Mouse (Mus musculus): ENCODE measurements around the gene Parp16. TPM values are rescaled to one million over a fixed set of nuclear protein-coding genes. Genes with fewer than 3 reads are reported as not detected.
"Not testable (repeated sequence)": the region's sequence is repeated elsewhere in the genome, so short reads cannot be mapped to it uniquely, and the experiment has no call there.

Parp16 gene
- total RNA-seq, 2 experiments from 2014 or later, result 3.8 to 5.3 TPM

- no peak for DNase-seq
Measured at GRCm38 (mm10) chr9:65243249-65243648, 48.1 kb downstream of the Parp16 start.

DNA sequence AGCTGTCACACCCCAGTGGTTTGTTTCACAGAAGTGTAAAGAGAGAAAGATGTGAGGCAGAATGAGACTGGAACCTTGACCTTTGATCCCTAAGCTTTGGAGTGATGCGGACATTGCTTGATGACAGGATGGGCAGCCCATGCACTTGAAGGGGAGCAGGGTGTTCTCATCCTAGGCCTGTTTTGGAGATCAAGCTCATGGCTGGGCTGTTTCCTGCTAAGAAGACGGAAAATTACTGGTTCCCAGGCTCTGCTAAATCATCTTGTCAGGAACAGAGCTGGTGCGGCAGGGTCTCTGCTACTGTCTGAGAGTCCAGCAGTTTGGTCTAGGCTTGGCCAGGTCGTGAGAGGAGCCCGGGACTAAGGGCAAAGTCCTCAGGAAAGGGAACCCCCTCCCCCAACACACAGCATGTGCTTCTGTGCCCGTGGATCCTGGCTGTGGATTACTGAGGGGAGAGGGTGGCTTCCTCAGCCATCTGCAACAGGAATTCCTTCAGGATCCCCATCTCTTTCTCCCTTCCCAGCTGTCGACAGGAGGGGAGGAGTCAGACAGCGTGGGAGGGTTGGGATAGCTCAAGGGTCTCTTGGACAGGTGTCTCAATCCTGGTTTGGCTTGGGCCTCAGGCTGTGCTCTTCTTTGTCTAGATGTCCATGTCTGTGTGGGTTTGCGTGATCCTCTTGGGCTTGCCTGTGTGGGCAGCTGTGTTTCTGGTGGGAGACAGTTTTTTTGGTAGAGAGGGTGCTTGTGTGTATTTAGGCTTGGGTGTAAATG is 49.1 kb downstream of the Parp16 start:
- DNase-seq, result no peak

- peak; percentile 54 for DNase-seq
Measured at GRCm38 (mm10) chr9:65247502-65248376, 52.6 kb downstream of the Parp16 start.

GRCm38 (mm10) chr9:65248377-65248690 is 53.2 kb downstream of the Parp16 start:
- peak; percentile 33 for DNase-seq

DNA sequence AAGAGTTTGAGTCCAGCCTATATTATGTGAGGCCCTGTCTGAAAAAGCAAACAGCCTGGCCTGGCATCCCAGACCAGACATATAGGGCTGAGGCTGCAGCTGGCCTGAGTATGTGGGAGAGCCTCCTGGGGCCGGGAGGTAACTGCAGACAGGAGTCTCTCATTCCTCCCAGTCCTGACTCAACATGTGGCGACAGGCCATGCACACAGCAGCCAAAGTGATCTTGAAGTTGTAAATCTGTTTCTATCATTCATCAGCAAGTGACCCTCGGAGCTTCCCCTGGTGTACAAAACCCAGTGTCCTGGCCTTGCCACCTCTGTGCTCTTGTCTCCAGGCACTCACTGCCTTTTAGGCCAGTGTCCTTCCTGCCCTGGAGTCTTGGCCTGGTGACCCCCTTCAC is 56.9 kb downstream of the Parp16 start:
- peak; percentile 39 for DNase-seq

GRCm38 (mm10) chr9:65255906-65256600 is 60.9 kb downstream of the Parp16 start:
- peak; percentile 26 for DNase-seq

DNA sequence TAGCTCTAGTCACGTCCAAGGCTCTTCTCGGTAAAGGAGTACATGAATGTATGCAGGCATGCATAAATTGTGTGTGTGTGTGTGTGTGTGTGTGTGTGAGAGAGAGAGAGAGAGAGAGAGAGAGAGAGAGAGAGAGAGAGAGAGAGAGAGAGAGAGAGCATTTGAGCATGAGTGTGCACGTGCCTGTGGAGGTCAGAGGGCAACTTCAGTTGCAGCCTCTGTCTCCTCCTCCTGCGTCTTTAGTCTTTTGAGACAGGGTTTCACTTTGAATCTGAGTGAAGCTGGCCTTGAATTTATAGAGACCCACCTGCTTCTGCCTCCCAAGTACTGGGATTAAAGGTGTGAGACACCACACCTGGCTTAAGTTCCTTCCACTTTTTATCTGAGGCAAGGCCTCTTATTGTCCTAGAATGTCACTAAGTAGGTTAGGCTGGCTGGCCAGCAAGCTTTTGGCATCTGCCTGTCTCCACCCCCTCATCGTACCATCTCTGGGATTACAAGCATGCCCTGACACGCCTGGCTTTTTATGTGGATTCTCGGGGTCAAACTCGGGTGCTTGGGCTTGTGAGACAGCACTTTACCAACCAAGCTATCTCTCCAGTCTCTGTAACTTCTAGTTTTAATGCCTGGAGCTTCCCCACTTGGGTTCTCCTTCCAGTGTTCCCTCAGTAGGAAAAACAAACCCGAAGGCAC is 62.2 kb downstream of the Parp16 start:
- DNase-seq, result no peak

DNA sequence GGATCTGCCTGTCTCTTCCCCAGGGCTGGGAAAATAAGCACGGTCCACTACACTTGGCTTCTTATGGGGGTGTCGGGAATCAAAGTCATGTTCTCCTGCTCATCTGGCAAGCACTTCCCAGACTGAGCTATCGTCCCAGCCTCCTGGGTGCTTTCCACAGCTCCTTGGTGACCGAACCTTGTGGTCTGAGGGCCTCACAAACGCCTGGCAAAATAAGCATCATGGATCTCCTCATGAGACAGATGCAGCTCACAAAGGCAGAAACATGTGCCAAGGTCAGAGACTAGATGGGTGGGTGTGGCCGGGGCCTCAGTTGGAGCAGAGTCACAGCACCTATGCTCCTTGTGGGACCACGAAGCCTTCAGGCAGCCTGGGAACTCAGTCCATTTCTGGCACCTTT is 64.2 kb downstream of the Parp16 start:
- no peak for DNase-seq

DNA sequence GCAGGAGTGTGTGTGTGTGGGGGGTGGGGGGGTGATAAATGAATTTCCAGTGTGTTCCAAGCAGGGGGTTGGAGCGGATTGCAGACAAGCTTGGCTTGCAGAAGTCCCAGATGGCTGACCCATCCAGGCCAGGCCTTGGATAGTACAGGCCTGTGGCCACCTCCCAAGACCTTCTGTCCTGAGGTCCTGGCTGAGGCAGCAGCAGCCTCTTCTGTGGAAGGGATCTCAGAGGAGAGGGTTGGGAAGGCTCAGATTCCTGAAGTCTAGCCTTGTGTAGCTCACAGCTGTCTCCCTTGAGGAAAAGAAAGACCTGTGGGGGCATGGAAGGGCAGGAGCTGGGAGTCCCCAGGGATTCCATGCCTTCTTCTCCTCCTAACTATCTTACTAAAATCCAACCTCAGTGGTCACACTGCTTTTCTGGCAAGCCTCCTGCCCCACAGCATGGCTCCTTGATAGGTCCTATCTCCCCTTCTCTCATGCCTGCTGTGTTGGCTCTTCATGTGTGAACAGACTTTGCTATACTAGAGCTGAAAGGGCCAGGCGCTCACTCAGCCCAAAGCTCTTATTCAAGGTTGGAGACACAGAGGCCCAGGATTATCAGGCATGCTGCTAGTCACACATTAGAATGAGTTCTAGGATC is 66.6 kb downstream of the Parp16 start:
- DNase-seq, result peak; percentile 81

- no peak for DNase-seq
Measured at GRCm38 (mm10) chr9:65262641-65263120, 67.5 kb downstream of the Parp16 start.

DNA sequence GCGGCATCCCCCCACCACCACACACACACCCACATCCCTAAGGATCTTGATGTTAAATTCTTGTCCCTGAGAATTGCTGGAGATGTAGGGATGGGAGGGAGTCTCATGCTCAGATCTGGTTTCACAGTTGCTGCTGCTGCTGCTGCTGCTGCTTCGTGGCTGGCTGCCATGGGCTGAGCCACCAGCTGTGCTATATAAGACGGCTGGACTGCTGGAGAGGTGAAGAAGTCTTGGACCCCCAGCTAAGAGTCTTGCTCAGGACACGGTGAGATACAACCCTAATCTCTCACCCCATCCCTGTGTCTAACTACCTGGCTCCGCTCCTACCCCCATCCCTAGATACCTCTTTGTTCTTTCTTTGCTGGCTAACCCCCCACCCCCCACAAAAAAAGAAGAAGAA is 69.8 kb downstream of the Parp16 start, which contains the start of gene Cilp:
Gene Cilp (plus strand): TSS at position 222 of the 400 bp plus-strand sequence.
- peak; percentile 54 for DNase-seq

- no peak for DNase-seq
Measured at GRCm38 (mm10) chr9:65267742-65268515, 72.8 kb downstream of the Parp16 start.

GRCm38 (mm10) chr9:65273048-65273809 is 78.1 kb downstream of the Parp16 start:
- no peak for DNase-seq

- no peak for DNase-seq
Measured at GRCm38 (mm10) chr9:65273873-65274272, 78.7 kb downstream of the Parp16 start.

DNA sequence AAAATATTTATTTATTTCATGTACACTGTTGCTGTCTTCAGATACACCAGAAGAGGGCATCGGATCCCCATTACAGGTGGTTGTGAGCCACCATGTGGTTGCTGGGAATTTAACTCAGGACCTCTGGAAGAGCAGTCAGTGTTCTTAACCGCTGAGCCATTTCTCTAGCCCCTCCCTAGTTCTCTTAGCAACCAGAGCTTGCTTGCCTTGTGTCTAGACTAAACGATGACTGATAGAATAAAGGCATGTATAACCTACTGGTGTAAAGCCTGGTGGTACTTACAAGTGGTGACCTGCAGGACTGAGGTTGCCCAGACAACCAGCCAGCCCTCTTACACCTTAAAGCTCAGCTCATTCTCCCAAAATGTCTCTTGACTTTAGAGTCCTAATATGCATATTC is 79.7 kb downstream of the Parp16 start:
- DNase-seq, result not testable (repeated sequence)

DNA sequence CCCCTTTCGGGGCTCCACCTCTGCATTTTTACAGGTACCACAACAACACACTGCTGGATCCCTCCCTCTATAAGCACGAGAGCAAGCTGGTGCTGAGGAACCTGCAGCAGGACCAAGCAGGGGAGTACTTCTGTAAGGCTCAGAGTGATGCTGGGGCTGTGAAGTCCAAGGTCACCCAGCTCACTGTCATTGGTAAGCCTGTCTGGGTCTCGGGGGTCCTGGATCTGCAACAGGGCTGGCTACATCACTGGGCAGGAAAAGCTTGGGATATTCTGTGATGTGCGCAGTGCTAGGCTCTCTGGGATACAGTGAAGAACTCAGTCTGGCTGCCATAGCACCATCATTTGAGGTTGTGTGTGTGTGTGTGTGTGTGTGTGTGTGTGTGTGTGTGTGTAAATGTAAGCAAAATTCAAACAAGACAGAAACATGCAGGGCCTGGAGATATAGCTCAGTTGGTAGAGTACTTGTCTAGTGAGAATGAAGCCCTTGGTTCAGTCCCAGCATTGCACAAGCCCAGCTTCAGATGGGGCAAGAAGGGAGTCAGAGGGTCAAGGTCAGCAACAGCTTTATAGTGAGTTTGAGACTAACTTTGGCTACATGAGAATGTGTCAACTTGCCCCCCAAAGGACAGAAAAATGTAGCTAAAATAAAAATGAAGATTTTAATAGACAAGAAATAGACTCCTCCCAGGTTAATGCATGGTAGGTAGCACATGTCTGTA is 80.8 kb downstream of the Parp16 start:
- DNase-seq, result no peak

GRCm38 (mm10) chr9:65281536-65282151 is 86.5 kb downstream of the Parp16 start:
- peak; percentile 48 for DNase-seq

DNA sequence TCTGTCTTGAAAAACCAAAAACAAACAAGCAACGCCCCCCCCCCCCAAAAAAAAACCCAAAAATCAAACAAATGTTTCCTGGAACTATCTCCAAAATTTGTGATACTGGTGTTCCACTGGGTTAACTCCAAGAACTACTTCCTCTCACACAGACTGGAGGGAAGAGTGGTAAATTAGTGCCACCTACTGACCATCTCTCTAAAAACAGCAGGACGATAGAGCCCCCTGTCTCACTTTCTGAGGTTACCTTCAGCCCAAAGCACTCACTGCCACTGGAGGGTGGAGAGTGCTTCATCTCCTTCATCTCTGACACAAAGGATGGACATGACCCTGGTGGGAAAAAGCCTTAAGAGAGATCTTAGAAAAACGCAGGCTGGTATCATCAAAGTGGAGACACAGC is 88.1 kb downstream of the Parp16 start:
- no peak for DNase-seq

DNA sequence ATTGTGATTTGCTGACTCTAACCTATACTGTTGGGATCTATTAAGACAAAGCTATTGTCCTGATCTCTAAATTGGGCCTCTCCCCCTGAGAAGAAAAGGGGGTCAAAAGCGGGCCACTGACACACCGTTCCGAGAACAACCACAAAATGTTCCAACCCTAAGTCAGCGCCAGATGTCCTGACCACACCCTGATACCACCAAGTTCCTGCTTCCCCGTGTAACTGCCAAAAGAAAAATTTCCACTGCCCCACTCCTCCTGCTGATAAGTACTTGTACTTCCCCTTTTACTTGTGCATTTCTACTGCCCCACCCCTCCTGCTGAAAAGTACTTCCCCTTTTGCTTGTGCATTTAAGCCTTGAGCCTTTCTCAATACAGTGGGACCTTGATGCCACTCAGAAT is 93.1 kb downstream of the Parp16 start:
- DNase-seq, result not testable (repeated sequence)

Measured in gastrocnemius, postnatal 25 days (tissue).